Mouse (Mus musculus) forebrain, embryonic 12.5 days (tissue): ENCODE results near the gene Grap2. TPM values are rescaled to one million over a fixed set of nuclear protein-coding genes. Genes with fewer than 3 reads are reported as not detected.
A peak's percentile ranks its signal among the peaks of the same experiment; 100 is the strongest.
"Not testable (repeated sequence)": the region's sequence is repeated elsewhere in the genome, so short reads cannot be mapped to it uniquely, and the experiment has no call there.

Experiments used
- ATAC-seq: fragments of 200-750 bp; cut with Nextera tagmentation; 2 replicates; pipeline ENCODE4 v1.8.0; 2017; ENCODE audit warnings: moderate TSS enrichment; ENCODE audit not compliant: low FRiP score
- H3K27ac ChIP-seq: fragments of 300-500 bp; sonication (generic); 2 replicates; pipeline ENCODE4 v1.5.1; 2016; ENCODE audit warnings: mild to moderate bottlenecking
- H3K27me3 ChIP-seq: fragments of 300-500 bp; sonication (generic); 2 replicates; pipeline ENCODE4 v1.6.1; 2016; ENCODE audit warnings: mild to moderate bottlenecking
- H3K36me3 ChIP-seq: fragments of 300-500 bp; sonication (generic); replicated peaks from 2 replicates; pipeline ENCODE4 v1.6.1; 2016; ENCODE audit warnings: mild to moderate bottlenecking
- H3K4me1 ChIP-seq: fragments of 300-500 bp; sonication (generic); 2 replicates; pipeline ENCODE4 v1.6.1; 2016
- H3K4me2 ChIP-seq: fragments of 300-500 bp; sonication (generic); 2 replicates; pipeline ENCODE4 v1.6.1; 2016; ENCODE audit warnings: mild to moderate bottlenecking, moderate library complexity
- H3K4me3 ChIP-seq: fragments of 300-500 bp; sonication (generic); replicated peaks from 2 replicates; pipeline ENCODE4 v1.5.1; 2016; ENCODE audit warnings: mild to moderate bottlenecking
- H3K9ac ChIP-seq: fragments of 300-500 bp; sonication (generic); 2 replicates; pipeline ENCODE4 v1.6.1; 2016; ENCODE audit warnings: mild to moderate bottlenecking
- H3K9me3 ChIP-seq: fragments of 300-500 bp; sonication (generic); 2 replicates; pipeline ENCODE4 v1.6.1; 2016
- WGBS: fragments of 180-500 bp; shearing (Covaris S2); methylation state at CpG from one replicate; pipeline ENCODE4 v1.1.7; 2016; 5-methylcytosine and 5-hydroxymethylcytosine counted together
- polyA plus RNA-seq: library from polyadenylated mRNA; unstranded; fragments of >200 nt; fragmentation: Nextera tagmentation; extraction: Ambion mirVana; gene quantifications from 2 replicates; pipeline ENCODE4 v1.2.1, GENCODE M21; 2016

The Grap2 gene
- polyA plus RNA-seq, 1 experiment from 2014 or later: 2.8 TPM

- Histone ChIP-seq H3K27me3 (no peaks in the 10 kb centered on the region), H3K4me3 (no peak overlapping the region), H3K4me2 (no peak overlapping the region), H3K4me1 (no peaks in the 10 kb centered on the region), H3K9ac (no peak overlapping the region), H3K27ac (no peak overlapping the region), H3K9me3 (no peaks in the 10 kb centered on the region), H3K36me3 (no peaks in the 10 kb centered on the region)
- ATAC-seq: no peak
- WGBS: 89% methylated on average over 1 of the region's 1 CpGs
These were observed 2.2 kb upstream of the Grap2 start for GRCm38 (mm10) chr15:80570226-80570625.

GRCm38 (mm10) chr15:80571611-80572010 lies 783 bp upstream of the Grap2 start:
- ATAC-seq: no peak
- no peaks in the 10 kb centered on the region for H3K4me1 ChIP-seq
- H3K4me2 ChIP-seq: no peak overlapping the region
- no peak overlapping the region for H3K9ac ChIP-seq
- H3K27ac ChIP-seq: no peak overlapping the region
- peaks cover 9% of the 10 kb centered on the region for H3K27me3 ChIP-seq
- no peaks in the 10 kb centered on the region for H3K36me3 ChIP-seq
- H3K4me3 ChIP-seq: no peak overlapping the region
- WGBS: 71% methylated on average over 7 of the region's 7 CpGs
- no peaks in the 10 kb centered on the region for H3K9me3 ChIP-seq

GRCm38 (mm10) chr15:80572811-80573520 lies 572 bp downstream of the Grap2 start:
- WGBS: 84% methylated on average over 9 of the region's 9 CpGs
- Histone ChIP-seq H3K4me2 (no peak overlapping the region), H3K27ac (no peak overlapping the region), H3K27me3 (peaks cover 17% of the 10 kb centered on the region), H3K9me3 (no peaks in the 10 kb centered on the region), H3K9ac (no peak overlapping the region), H3K4me1 (peaks cover 13% of the 10 kb centered on the region), H3K36me3 (no peaks in the 10 kb centered on the region), H3K4me3 (no peak overlapping the region)
- no peak for ATAC-seq

GRCm38 (mm10) chr15:80574211-80575040 lies 2.0 kb downstream of the Grap2 start:
- Histone ChIP-seq H3K4me3 (no peak overlapping the region), H3K9ac (no peak overlapping the region), H3K4me2 (no peak overlapping the region), H3K36me3 (no peaks in the 10 kb centered on the region), H3K27ac (no peak overlapping the region), H3K4me1 (peaks cover 15% of the 10 kb centered on the region), H3K27me3 (peaks cover 17% of the 10 kb centered on the region), H3K9me3 (no peaks in the 10 kb centered on the region)
- ATAC-seq: no peak
- WGBS: 92% methylated on average over 17 of the region's 17 CpGs

GRCm38 (mm10) chr15:80575817-80576370 lies 3.5 kb downstream of the Grap2 start:
- Histone ChIP-seq H3K4me1 (peaks cover 15% of the 10 kb centered on the region), H3K4me3 (no peak overlapping the region), H3K4me2 (no peak overlapping the region), H3K27ac (no peak overlapping the region), H3K9ac (no peak overlapping the region), H3K36me3 (no peaks in the 10 kb centered on the region), H3K27me3 (peaks cover 17% of the 10 kb centered on the region), H3K9me3 (no peaks in the 10 kb centered on the region)
- ATAC-seq: no peak
- 90% methylated on average over 13 of the region's 13 CpGs for WGBS

- H3K4me3 ChIP-seq: no peak overlapping the region
- no peaks in the 10 kb centered on the region for H3K9me3 ChIP-seq
- no peaks in the 10 kb centered on the region for H3K36me3 ChIP-seq
- H3K4me1 ChIP-seq: peaks cover 15% of the 10 kb centered on the region
- H3K27me3 ChIP-seq: peaks cover 17% of the 10 kb centered on the region
- no peak overlapping the region for H3K9ac ChIP-seq
- no peak for ATAC-seq
- WGBS: 78% methylated on average over 11 of the region's 11 CpGs
- no peak overlapping the region for H3K4me2 ChIP-seq
- H3K27ac ChIP-seq: no peak overlapping the region
These were observed 4.1 kb downstream of the Grap2 start for GRCm38 (mm10) chr15:80576415-80576994.

- no peak overlapping the region for H3K27ac ChIP-seq
- no peak overlapping the region for H3K4me3 ChIP-seq
- no peaks in the 10 kb centered on the region for H3K36me3 ChIP-seq
- H3K9me3 ChIP-seq: no peaks in the 10 kb centered on the region
- H3K4me2 ChIP-seq: peak overlapping the region; percentile 33
- peaks cover 17% of the 10 kb centered on the region for H3K27me3 ChIP-seq
- H3K4me1 ChIP-seq: peaks cover 15% of the 10 kb centered on the region
- ATAC-seq: no peak
- WGBS: 4% methylated on average over 22 of the region's 22 CpGs
- H3K9ac ChIP-seq: no peak overlapping the region
These were observed 5.0 kb downstream of the Grap2 start for GRCm38 (mm10) chr15:80577166-80577960.

GRCm38 (mm10) chr15:80579121-80579520 lies 6.7 kb downstream of the Grap2 start:
- Histone ChIP-seq H3K27ac (no peak overlapping the region), H3K27me3 (peaks cover 17% of the 10 kb centered on the region)
- 72% methylated on average over 3 of the region's 3 CpGs for WGBS

GRCm38 (mm10) chr15:80580585-80580984 lies 8.2 kb downstream of the Grap2 start:
- H3K4me1 ChIP-seq: peaks cover 15% of the 10 kb centered on the region
- not testable (repeated sequence) for H3K36me3 ChIP-seq, H3K27ac ChIP-seq, H3K9me3 ChIP-seq, H3K4me2 ChIP-seq, H3K9ac ChIP-seq, H3K4me3 ChIP-seq, ATAC-seq
- H3K27me3 ChIP-seq: peaks cover 17% of the 10 kb centered on the region
- WGBS: 79% methylated on average over 1 of the region's 1 CpGs

More at GRCm38 (mm10) chr15:80579121-80579520, 6.7 kb downstream of the Grap2 start:
- Histone ChIP-seq H3K36me3 (no peaks in the 10 kb centered on the region), H3K9me3 (no peaks in the 10 kb centered on the region), H3K4me1 (peaks cover 15% of the 10 kb centered on the region), H3K4me3 (no peak overlapping the region), H3K9ac (no peak overlapping the region), H3K4me2 (no peak overlapping the region)
- no peak for ATAC-seq

- H3K27me3 ChIP-seq: no peaks in the 10 kb centered on the region
- H3K27ac ChIP-seq: no peak overlapping the region
- no peak overlapping the region for H3K4me3 ChIP-seq
- H3K4me1 ChIP-seq: peaks cover 12% of the 10 kb centered on the region
- H3K36me3 ChIP-seq: no peaks in the 10 kb centered on the region
- H3K4me2 ChIP-seq: no peak overlapping the region
- no peaks in the 10 kb centered on the region for H3K9me3 ChIP-seq
- 81% methylated on average over 20 of the region's 20 CpGs for WGBS
- no peak overlapping the region for H3K9ac ChIP-seq
- no peak for ATAC-seq
These were observed 10.4 kb downstream of the Grap2 start for GRCm38 (mm10) chr15:80582581-80583495.

GRCm38 (mm10) chr15:80586296-80586695 lies 13.9 kb downstream of the Grap2 start:
- no peaks in the 10 kb centered on the region for H3K36me3 ChIP-seq
- no peak overlapping the region for H3K27ac ChIP-seq
- no peak overlapping the region for H3K4me2 ChIP-seq
- peaks cover 8% of the 10 kb centered on the region for H3K4me1 ChIP-seq
- H3K9ac ChIP-seq: no peak overlapping the region
- ATAC-seq: no peak
- no peaks in the 10 kb centered on the region for H3K9me3 ChIP-seq
- 18% methylated on average over 4 of the region's 4 CpGs for WGBS
- H3K4me3 ChIP-seq: no peak overlapping the region
- H3K27me3 ChIP-seq: 0 out of 2 replicates have a peak, but pooled peaks cover 3% of the 10 kb centered on the region
